Mouse (Mus musculus) cerebellum, adult 9-11 months (tissue): ENCODE data around the gene Rprd1b.
"Not testable (repeated sequence)": the region's sequence is repeated elsewhere in the genome, so short reads cannot be mapped to it uniquely, and the experiment has no call there.

Experiments used
- DNase-seq: peaks from one replicate; pipeline ENCODE4 v3.0.0; 2022

Rprd1b gene

GRCm38 (mm10) chr2:158046186-158046585 is 17.9 kb downstream of the Rprd1b start:
- DNase-seq = no peak

- peak; percentile 62 for DNase-seq
Measured at GRCm38 (mm10) chr2:158047903-158048302, 19.6 kb downstream of the Rprd1b start.

- no peak for DNase-seq
Measured at GRCm38 (mm10) chr2:158048718-158049117, 20.4 kb downstream of the Rprd1b start.

GRCm38 (mm10) chr2:158050116-158050515 is 21.8 kb downstream of the Rprd1b start:
- DNase-seq = no peak

- DNase-seq = no peak
Measured at GRCm38 (mm10) chr2:158054596-158054995, 26.3 kb downstream of the Rprd1b start.

- DNase-seq = not testable (repeated sequence)
Measured at GRCm38 (mm10) chr2:158055383-158055782, 27.1 kb downstream of the Rprd1b start.

- peak; percentile 96 for DNase-seq
Measured at GRCm38 (mm10) chr2:158057030-158057429, 28.7 kb downstream of the Rprd1b start.

GRCm38 (mm10) chr2:158058534-158058933 is 30.2 kb downstream of the Rprd1b start:
- peak; percentile 91 for DNase-seq

- DNase-seq = no peak
Measured at GRCm38 (mm10) chr2:158059666-158060105, 31.4 kb downstream of the Rprd1b start.

GRCm38 (mm10) chr2:158063036-158063435 is 34.7 kb downstream of the Rprd1b start:
- DNase-seq = no peak

- DNase-seq = peak; percentile 39
Measured at GRCm38 (mm10) chr2:158064571-158065048, 36.3 kb downstream of the Rprd1b start.

- no peak for DNase-seq
Measured at GRCm38 (mm10) chr2:158065064-158065463, 36.8 kb downstream of the Rprd1b start.

- no peak for DNase-seq
Measured at GRCm38 (mm10) chr2:158066456-158066855, 38.2 kb downstream of the Rprd1b start.

- DNase-seq = no peak
Measured at GRCm38 (mm10) chr2:158067260-158067824, 39.0 kb downstream of the Rprd1b start.

GRCm38 (mm10) chr2:158068444-158068971 is 40.2 kb downstream of the Rprd1b start:
- DNase-seq = no peak

- DNase-seq = no peak
Measured at GRCm38 (mm10) chr2:158070885-158071632, 42.8 kb downstream of the Rprd1b start.

GRCm38 (mm10) chr2:158071633-158071995 is 43.3 kb downstream of the Rprd1b start:
- no peak for DNase-seq

- no peak for DNase-seq
Measured at GRCm38 (mm10) chr2:158074835-158075234, 46.5 kb downstream of the Rprd1b start.

- DNase-seq = no peak
Measured at GRCm38 (mm10) chr2:158076690-158077089, 48.4 kb downstream of the Rprd1b start.

GRCm38 (mm10) chr2:158077981-158078380 is 49.7 kb downstream of the Rprd1b start:
- DNase-seq = no peak

GRCm38 (mm10) chr2:158078971-158079370 is 50.7 kb downstream of the Rprd1b start:
- DNase-seq = no peak

- DNase-seq = no peak
Measured at GRCm38 (mm10) chr2:158079843-158080395, 51.6 kb downstream of the Rprd1b start.

- no peak for DNase-seq
Measured at GRCm38 (mm10) chr2:158080622-158081241, 52.4 kb downstream of the Rprd1b start.
